Mouse (Mus musculus) WW6 (cell line): ENCODE data around the gene Ifnz.
"Not testable (repeated sequence)": the region's sequence is repeated elsewhere in the genome, so short reads cannot be mapped to it uniquely, and the experiment has no call there.

Source experiments
- DNase-seq: peaks from one replicate; pipeline ENCODE4 v3.0.0-alpha.2; 2013; ENCODE audit warnings: low read depth, low spot score

Gene Ifnz

DNA sequence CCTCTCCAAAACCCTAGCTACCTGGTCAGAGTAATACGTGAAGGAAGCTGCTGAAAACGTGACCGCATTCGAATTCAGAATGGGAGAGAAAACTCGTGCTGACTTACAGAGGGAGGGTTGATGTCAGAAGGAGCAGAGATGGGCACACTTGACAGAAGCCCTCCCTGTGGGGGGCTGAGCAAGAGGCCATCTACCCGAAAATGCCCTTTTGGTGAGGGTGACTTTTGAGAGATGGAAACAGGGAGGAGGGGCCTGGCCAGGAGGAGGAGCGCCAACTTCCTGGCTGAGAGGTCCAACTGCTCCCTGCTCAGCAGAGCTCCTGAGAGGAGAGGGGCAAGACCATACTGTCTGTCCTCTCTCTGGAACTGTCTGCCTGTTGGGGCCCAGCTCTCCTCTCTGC is at the start of gene Ifnz:
Gene Ifnz, plus strand, starts transcription at position 301 of the 400 bp plus-strand sequence.
- not testable (repeated sequence) for DNase-seq

DNA sequence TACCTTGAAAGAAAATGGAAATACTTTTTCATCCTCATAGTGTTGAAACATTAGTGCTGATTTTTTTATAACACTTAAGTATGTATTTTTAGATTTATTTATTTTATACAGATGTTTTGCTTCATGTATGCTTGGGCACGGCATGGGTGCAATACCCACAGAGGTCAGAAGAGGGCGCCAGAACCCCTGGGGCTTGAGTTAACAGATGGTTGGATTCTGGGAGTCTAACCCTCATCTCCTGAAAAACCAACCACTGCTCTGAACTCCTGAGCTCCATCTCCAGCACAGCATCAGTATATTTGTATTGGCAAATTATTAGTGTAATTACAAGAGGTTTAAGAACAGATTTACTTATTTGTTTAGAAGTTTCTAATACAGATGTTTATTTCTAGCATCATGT is 43.5 kb upstream of the Ifnz start:
- DNase-seq: no peak

DNA sequence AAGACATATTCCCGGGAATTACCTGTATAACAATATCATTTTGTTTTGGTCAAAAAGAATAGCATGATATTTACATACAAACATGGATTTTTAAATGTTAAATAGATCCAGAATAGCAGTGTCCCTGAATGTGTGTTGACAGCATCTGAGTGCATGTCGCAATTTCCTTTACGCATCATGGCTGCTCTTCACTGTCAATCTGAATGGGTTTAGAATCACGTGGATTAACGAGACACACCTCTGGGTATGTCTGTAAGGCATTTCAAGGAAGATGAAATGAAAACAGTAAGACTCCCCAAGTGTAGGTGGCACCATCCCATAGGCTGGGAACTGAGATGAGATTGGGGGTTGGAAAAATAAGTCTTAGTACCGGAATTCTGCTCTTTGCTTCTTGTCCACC is 42.9 kb upstream of the Ifnz start:
- no peak for DNase-seq

DNA sequence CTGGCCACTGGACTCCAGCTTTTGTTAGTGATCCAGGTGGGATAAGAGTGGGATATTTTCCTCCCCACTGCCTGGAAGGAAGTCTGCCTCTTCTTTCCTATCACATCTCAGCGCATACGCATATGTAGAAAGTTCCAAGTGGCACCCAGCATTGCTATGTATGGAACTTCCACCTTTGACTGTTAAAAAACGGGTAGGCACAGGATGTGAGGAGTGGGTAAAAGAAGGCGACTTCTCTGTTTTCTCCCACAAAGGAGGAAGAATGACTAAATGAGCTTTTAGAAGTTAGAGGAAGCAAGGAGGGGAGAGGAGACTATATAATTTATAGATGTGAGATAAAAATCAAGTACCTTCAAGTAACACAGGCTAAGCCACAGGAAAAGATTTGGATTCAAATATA is 40.5 kb upstream of the Ifnz start:
- DNase-seq: no peak

DNA sequence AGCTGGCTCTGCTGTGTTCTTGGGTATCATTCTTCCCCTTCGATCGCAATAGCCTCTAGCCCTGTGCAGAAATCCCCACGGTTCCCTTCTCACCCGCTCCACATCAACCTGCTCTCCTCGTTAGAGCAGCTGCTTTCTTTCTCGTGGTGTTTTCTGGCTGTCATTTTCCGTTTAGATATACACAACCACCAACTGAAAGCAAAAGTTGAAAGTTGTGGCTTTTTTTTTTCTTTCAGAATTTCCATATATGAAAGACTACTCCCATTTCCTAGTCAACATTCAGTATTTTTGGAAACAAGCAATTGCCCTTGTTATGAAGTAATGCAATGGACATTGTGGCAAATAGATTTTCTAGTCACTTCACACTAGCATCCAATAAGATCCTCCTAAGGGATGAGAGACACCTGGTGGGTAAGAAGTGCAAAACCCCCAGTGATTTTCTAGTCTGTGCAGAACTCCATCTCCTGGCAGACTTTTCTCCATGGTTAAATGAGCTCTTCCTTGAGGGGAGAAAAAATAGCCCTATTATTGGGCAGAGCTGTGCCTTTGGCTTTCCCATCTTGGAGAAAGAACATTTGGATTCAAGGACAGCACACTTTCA is 39.1 kb upstream of the Ifnz start:
- no peak for DNase-seq

DNA sequence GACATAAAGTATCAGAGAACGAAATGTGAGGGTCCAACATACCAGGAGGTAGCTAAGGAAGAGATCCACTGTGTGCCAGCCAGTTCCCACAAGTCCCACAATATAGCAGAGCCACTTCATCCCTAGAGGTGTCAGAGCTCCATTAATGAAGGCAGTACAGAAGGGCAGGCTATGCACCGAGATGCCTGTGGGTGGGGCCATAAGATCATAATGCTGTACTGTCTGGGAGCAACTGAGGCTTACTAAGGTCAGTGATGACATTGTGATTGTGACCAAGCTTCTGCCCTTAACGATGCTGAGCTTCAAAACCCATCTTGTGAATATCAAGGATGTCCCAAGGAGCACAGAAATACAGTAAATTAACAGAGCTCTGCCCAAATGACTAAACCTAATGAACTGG is 37.7 kb upstream of the Ifnz start:
- no peak for DNase-seq

DNA sequence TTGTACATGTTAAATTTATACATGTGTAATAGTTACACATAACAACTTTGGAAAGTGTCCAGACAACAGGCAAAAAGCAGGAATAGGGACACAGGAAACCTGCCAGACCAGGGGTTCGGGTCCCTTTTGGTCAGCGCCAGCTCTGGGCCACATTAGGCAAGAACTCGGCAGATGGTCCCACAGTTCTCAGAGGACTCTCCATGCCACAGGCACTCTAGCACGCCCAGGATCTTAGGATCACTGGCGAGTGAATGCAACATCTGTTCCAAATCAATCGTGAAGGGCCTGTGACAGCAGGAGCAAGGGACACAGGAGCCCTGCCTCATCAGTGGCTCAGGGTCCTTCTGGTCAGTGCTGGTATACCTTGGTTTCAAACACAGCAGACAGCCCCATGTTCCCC is 32.0 kb upstream of the Ifnz start:
- no peak for DNase-seq

DNA sequence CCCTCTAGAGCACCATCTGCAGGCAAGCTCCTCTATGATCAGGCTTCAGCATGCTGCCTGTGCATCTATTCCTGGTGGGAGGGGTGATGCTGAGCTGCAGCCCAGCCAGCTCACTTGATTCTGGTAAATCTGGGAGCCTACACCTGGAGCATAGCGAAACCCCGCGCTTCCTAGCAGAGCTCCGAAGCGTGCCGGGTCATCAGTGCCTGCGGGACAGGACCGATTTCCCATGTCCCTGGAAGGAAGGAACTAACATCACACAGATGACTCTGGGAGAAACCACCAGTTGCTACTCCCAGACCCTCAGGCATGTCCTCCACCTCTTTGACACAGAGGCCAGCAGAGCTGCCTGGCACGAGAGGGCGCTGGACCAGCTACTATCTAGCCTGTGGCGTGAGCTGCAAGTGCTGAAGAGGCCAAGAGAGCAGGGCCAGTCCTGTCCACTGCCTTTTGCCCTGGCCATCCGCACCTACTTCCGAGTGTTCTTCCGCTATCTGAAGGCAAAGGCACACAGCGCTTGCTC is 27.1 kb upstream of the Ifnz start, which contains the start of gene Gm13271:
Gene Gm13271, plus strand, starts transcription at position 51 of the 523 bp plus-strand sequence.
- not testable (repeated sequence) for DNase-seq

DNA sequence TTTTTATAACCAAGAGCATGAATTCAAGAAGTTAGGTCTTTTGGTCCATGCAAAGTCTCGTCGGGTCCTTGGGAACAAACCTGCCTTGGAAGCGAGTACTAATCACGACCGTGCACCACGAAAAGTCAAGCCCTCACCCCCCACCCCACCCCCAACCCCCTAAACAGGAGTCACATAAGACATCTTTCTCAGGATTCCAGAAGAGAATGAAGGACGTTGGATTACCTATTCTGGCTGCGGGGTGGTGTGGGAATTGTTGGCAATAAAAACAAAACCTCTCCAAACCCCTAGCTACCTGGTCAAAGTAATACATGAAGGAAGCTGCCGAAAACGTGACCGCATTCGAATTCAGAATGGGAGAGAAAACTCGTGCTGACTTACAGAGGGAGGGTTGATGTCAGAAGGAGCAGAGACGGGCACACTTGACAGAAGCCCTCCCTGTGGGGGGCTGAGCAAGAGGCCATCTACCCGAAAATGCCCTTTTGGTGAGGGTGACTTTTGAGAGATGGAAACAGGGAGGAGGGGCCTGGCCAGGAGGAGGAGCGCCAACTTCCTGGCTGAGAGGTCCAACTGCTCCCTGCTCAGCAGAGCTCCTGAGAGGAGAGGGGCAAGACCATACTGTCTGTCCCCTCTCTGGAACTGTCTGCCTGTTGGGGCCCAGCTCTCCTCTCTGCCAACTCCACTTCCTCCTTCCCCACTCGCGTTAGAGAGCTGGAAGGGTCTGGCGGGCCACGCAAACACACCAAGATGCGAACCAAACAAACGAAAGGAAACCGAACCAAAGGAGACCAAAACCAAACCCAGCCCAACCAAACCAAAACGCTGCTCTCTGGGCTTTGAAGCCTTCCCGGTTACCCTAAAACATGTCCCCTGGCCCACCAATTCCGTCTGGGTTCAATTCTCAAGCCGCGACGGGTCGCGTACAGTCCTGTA is 25.1 kb upstream of the Ifnz start:
- not testable (repeated sequence) for DNase-seq

DNA sequence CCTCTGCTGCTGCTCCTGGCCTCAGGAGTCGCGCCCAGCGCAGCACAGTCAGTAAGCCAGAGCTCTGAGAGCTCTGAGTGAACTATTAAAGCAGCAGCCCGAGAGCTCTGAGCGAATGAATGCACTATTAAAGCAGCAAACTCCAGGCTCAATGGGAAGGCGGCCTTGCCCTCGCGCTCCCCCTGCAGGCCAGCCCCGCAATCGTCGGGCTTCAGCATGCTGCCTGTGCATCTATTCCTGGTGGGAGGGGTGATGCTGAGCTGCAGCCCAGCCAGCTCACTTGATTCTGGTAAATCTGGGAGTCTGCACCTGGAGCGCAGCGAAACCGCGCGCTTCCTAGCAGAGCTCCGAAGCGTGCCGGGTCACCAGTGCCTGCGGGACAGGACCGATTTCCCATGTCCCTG is 24.3 kb upstream of the Ifnz start:
- DNase-seq: peak; percentile 60

DNA sequence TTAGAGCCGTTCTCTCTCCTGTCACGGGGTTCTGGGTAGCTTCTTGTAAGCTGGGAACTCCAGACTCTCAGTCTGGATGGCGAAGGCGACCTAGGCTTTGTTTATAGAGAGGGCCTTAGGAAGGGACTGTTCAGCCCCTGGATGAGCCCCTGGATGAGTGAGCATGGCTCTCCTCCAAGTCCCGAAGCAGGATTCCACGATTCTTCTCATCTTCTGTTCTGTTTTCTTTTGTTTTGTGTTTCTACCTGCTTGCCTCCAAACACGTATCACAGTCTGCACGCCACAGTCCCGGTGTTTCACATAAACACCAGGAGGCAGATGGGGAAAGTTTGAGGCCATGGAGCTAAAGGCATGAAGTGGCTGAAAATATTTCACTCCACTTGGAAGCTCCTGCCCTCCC is 23.2 kb upstream of the Ifnz start:
- DNase-seq: not testable (repeated sequence)

DNA sequence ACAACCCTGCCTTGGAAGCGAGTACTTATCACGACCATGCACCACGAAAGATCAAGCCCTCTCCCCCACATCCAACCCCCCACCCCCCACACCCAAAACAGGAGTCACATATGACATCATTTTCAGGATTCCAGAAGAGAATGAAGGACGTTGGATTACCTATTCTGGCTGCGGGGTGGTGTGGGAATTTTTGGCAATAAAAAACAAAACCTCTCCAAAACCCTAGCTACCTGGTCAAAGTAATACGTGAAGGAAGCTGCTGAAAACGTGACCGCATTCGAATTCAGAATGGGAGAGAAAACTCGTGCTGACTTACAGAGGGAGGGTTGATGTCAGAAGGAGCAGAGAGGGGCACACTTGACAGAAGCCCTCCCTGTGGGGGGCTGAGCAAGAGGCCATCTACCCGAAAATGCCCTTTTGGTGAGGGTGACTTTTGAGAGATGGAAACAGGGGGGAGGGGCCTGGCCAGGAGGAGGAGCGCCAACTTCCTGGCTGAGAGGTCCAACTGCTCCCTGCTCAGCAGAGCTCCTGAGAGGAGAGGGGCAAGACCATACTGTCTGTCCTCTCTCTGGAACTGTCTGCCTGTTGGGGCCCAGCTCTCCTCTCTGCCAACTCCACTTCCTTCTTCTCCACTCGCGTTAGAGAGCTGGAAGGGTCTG is 22.2 kb upstream of the Ifnz start, which contains the start of gene Gm13283:
Gene Gm13283, plus strand, starts transcription at position 510 of the 659 bp plus-strand sequence.
- DNase-seq: not testable (repeated sequence)

DNA sequence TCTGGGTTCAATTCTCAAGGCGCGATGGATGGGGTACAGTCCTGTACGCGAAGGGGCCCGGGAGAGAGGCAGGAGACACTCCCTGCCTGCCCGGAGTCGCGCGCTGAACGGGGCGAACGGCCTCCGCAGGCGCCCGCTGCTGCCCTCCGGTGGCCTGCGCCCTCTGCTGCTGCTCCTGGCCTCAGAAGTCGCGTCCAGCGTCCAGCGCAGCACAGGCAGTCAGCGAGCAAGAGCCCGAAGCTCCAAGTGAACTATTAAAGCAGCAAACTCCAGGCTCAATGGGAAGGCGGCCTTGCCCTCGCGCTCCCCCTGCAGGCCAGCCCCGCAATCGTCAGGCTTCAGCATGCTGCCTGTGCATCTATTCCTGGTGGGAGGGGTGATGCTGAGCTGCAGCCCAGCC is 21.5 kb upstream of the Ifnz start:
- not testable (repeated sequence) for DNase-seq

DNA sequence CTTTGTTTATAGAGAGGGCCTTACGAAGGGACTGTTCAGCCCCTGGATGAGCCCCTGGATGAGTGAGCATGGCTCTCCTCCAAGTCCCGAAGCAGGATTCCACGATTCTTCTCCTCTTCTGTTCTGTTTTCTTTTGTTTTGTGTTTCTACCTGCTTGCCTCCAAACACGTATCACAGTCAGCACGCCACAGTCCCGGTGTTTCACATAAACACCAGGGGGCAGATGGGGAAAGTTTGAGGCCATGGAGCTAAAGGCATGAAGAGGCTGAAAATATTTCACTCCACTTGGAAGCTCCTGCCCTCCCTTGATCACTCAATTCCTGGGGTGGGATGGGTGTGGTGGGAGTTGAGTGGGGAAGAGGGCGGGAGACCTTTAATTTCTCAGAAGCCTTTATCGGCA is 20.2 kb upstream of the Ifnz start:
- DNase-seq: not testable (repeated sequence)

DNA sequence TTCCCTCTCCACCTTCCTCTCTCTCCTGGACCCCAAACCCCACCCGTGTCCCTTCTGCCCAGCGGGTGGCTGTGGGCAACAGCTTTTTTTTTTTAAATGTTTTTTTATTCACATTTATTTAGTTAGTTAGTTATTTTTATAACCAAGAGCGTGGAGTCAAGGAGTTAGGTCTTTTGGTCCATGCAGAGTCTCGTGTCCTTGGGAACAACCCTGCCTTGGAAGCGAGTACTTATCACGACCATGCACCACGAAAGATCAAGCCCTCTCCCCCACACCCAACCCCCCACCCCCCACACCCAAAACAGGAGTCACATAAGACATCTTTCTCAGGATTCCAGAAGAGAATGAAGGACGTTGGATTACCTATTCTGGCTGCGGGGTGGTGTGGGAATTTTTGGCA is 19.6 kb upstream of the Ifnz start:
- not testable (repeated sequence) for DNase-seq

DNA sequence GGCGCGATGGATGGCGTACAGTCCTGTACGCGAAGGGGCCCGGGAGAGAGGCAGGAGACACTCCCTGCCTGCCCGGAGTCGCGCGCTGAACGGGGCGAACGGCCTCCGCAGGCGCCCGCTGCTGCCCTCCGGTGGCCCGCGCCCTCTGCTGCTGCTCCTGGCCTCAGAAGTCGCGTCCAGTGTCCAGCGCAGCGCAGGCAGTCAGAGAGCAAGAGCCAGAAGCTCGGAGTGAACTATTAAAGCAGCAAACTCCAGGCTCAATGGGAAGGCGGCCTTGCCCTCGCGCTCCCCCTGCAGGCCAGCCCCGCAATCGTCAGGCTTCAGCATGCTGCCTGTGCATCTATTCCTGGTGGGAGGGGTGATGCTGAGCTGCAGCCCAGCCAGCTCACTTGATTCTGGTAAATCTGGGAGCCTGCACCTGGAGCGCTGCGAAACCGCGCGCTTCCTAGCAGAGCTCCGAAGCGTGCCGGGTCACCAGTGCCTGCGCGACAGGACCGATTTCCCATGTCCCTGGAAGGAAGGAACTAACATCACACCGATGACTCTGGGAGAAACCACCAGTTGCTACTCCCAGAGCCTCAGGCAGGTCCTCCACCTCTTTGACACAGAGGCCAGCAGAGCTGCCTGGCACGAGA is 18.4 kb upstream of the Ifnz start:
- DNase-seq: not testable (repeated sequence)

DNA sequence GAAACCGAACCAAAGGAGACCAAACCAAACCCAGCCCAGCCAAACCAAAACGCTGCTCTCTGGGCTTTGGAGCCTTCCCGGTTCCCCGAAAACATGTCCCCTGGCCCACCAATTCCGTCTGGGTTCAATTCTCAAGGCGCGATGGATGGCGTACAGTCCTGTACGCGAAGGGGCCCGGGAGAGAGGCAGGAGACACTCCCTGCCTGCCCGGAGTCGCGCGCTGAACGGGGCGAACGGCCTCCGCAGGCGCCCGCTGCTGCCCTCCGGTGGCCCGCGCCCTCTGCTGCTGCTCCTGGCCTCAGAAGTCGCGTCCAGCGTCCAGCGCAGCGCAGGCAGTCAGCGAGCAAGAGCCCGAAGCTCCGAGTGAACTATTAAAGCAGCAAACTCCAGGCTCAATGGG is 8.4 kb upstream of the Ifnz start, which contains the start of gene Gm13290:
Gene Gm13290, plus strand, starts transcription at position 301 of the 400 bp plus-strand sequence.
- not testable (repeated sequence) for DNase-seq

DNA sequence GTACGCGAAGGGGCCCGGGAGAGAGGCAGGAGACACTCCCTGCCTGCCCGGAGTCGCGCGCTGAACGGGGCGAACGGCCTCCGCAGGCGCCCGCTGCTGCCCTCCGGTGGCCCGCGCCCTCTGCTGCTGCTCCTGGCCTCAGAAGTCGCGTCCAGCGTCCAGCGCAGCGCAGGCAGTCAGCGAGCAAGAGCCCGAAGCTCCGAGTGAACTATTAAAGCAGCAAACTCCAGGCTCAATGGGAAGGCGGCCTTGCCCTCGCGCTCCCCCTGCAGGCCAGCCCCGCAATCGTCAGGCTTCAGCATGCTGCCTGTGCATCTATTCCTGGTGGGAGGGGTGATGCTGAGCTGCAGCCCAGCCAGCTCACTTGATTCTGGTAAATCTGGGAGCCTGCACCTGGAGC is 5.3 kb upstream of the Ifnz start, which contains the start of gene Gm13289:
Gene Gm13289, plus strand, starts transcription at position 301 of the 400 bp plus-strand sequence.
- DNase-seq: not testable (repeated sequence)

DNA sequence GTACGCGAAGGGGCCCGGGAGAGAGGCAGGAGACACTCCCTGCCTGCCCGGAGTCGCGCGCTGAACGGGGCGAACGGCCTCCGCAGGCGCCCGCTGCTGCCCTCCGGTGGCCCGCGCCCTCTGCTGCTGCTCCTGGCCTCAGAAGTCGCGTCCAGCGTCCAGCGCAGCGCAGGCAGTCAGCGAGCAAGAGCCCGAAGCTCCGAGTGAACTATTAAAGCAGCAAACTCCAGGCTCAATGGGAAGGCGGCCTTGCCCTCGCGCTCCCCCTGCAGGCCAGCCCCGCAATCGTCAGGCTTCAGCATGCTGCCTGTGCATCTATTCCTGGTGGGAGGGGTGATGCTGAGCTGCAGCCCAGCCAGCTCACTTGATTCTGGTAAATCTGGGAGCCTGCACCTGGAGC is 2.4 kb upstream of the Ifnz start, which contains the start of gene Gm13272:
Gene Gm13272, plus strand, starts transcription at position 301 of the 400 bp plus-strand sequence.
- not testable (repeated sequence) for DNase-seq

DNA sequence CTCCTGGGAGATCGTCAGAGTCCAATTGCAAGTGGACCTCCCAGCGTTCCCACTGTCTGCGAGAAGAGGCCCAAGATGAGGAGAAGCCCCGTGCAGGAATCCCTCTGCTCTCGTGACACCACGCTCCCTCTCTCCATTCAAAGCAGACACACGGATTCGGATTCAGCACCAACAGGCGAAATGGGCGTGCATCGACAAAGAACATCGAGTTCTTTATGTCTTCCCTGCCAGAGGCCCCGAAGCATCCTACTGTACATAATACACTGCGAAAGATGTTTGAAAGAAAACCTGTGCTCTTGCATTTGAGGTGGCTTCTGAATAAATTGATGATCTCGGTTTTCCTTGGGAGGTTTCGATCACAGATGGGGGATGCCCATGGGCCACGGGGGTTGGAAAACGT is 1.6 kb upstream of the Ifnz start:
- DNase-seq: not testable (repeated sequence)

DNA sequence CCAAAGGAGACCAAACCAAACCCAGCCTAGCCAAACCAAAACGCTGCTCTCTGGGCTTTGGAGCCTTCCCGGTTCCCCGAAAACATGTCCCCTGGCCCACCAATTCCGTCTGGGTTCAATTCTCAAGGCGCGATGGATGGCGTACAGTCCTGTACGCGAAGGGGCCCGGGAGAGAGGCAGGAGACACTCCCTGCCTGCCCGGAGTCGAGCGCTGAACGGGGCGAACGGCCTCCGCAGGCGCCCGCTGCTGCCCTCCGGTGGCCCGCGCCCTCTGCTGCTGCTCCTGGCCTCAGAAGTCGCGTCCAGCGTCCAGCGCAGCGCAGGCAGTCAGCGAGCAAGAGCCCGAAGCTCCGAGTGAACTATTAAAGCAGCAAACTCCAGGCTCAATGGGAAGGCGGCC is 404 bp downstream of the Ifnz start:
- DNase-seq: not testable (repeated sequence)
